Mouse (Mus musculus) ES-Bruce4 (cell line): ENCODE measurements around the gene Men1.

Experiments
- CTCF ChIP-seq: IDR thresholded peaks from one replicate; pipeline ENCODE4 v1.8.1; 2011; ENCODE audit warnings: low read depth, low read length
- EP300 ChIP-seq: IDR thresholded peaks from 2 replicates; pipeline ENCODE4 v1.6.1; 2011; ENCODE audit warnings: low read depth, low read length; ENCODE audit not compliant: insufficient read depth
- POLR2A ChIP-seq: IDR thresholded peaks from one replicate; pipeline ENCODE4 v1.8.1; 2011; ENCODE audit warnings: low read length; ENCODE audit not compliant: insufficient read depth

- TF ChIP-seq EP300, result no peak
- no peak for TF ChIP-seq CTCF
- no peak for TF ChIP-seq POLR2A
Observed at GRCm38 (mm10) chr19:6341453-6342077, 6.8 kb downstream of the Men1 start.
